Mouse (Mus musculus) small intestine, adult 2 months (tissue): Measurements from ENCODE around the gene Trim44.

Source experiments
- CTCF ChIP-seq: fragments of 200-500 bp; IDR thresholded peaks from 2 replicates; pipeline ENCODE4 v1.5.1; 2012; ENCODE audit warnings: low read depth, mild to moderate bottlenecking, control low read depth, inconsistent platforms, low read length, moderate library complexity, mixed read lengths; ENCODE audit not compliant: insufficient replicate concordance, insufficient read length; ENCODE audit errors: extremely low read depth
- POLR2A ChIP-seq: fragments of 200-500 bp; IDR thresholded peaks from 2 replicates; pipeline ENCODE4 v1.6.1; 2012; ENCODE audit warnings: low read depth, mild to moderate bottlenecking, control low read depth, inconsistent platforms, low read length, moderate library complexity

- no peak for TF ChIP-seq CTCF
- 0 out of 2 replicates have a peak, but pooled peaks have one; percentile 13 for TF ChIP-seq POLR2A
Observed at GRCm38 (mm10) chr2:102400605-102401351, 6.8 kb downstream of the Trim44 start.
